Mouse (Mus musculus) embryonic facial prominence, embryonic 10.5 days (tissue): ENCODE measurements around the gene Fut1. TPM values are rescaled to one million over a fixed set of nuclear protein-coding genes. Genes with fewer than 3 reads are reported as not detected.

ENCODE experiments used
- DNase-seq: peaks from one replicate; pipeline ENCODE4 v3.0.0-alpha.2; 2017; ENCODE audit warnings: low spot score
- H3K27ac ChIP-seq: fragments of 300-500 bp; sonication (generic); replicated peaks from 2 replicates; pipeline ENCODE4 v1.5.1; 2016; ENCODE audit warnings: mild to moderate bottlenecking
- H3K27me3 ChIP-seq: fragments of 300-500 bp; sonication (generic); replicated peaks from 2 replicates; pipeline ENCODE4 v1.6.1; 2016; ENCODE audit warnings: low read depth, mild to moderate bottlenecking; ENCODE audit not compliant: poor library complexity, severe bottlenecking
- H3K36me3 ChIP-seq: fragments of 300-500 bp; sonication (generic); replicated peaks from 2 replicates; pipeline ENCODE4 v1.6.1; 2016; ENCODE audit warnings: mild to moderate bottlenecking, moderate library complexity
- H3K4me1 ChIP-seq: fragments of 300-500 bp; sonication (generic); 2 replicates; pipeline ENCODE4 v1.6.1; 2016
- H3K4me3 ChIP-seq: fragments of 300-500 bp; sonication (generic); 2 replicates; pipeline ENCODE4 v1.5.1; 2016; ENCODE audit warnings: mild to moderate bottlenecking, moderate library complexity
- H3K9me3 ChIP-seq: fragments of 300-500 bp; sonication (generic); 2 replicates; pipeline ENCODE4 v1.6.1; 2016; ENCODE audit warnings: mild to moderate bottlenecking
- WGBS: fragments of 180-500 bp; shearing (Covaris S2); methylation state at CpG from one replicate; pipeline ENCODE4 v1.1.7; 2016; 5-methylcytosine and 5-hydroxymethylcytosine counted together
- polyA plus RNA-seq: library from polyadenylated mRNA; unstranded; fragments of >200 nt; fragmentation: Nextera tagmentation; extraction: Ambion mirVana; gene quantifications from 2 replicates; pipeline ENCODE4 v1.2.1, GENCODE M21; 2016

Gene Fut1
- polyA plus RNA-seq, 1 experiment from 2014 or later = 0.07 TPM

DNA sequence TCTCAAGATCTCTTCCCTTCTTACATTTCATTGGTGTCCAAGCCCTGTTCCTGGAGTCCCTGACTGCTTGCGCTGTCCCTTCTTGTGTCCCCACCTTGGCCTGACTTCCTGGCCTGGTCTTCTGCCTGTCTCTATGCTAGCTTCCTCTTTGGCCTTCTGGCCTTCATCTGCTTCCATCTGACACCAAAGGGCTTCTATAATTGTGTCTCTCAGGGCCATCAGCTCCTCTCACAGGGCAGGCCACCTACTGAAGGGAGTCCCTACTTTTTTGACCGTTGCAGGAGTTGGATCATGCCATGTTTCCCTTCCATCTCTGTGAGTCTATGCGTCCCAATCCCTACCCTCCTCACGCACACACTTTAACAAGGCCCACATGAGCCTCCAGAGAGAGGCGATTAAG is 27.2 kb upstream of the Fut1 start:
- H3K27ac ChIP-seq = no peak overlapping the region

DNA sequence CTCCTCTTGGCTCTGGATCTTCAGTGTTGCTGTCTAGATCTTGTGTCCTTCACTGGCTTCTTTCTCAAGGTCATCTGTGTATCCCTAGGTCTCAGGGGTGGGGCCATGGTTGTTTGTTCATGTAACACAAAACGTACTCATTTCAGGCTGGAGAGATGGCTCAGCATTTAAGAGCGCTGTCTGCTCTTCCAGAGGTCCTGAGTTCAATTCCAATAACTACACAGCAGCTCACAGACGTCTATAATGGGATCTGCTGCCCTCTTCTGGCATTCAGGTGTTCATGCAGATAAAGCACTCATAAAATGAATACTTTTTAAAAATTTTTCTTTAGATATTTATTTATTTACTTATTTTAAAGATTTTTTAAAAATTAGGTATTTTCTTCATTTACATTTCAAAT is 26.2 kb upstream of the Fut1 start:
- DNase-seq = no peak
- H3K4me3 ChIP-seq = no peak overlapping the region
- H3K27ac ChIP-seq = no peak overlapping the region
- peaks cover 11% of the 10 kb centered on the region; the same call in 1 of the 2 replicates for H3K4me1 ChIP-seq
- H3K9me3 ChIP-seq = no peaks in the 10 kb centered on the region
- no peaks in the 10 kb centered on the region for H3K27me3 ChIP-seq
- 65% methylated on average over 3 of the region's 3 CpGs for WGBS
- peaks cover 25% of the 10 kb centered on the region for H3K36me3 ChIP-seq

More for the DNA sequence above, 27.2 kb upstream of the Fut1 start:
- Histone ChIP-seq H3K27me3 (no peaks in the 10 kb centered on the region), H3K4me1 (peaks cover 11% of the 10 kb centered on the region; the same call in 1 of the 2 replicates), H3K9me3 (no peaks in the 10 kb centered on the region), H3K36me3 (peaks cover 35% of the 10 kb centered on the region), H3K4me3 (no peak overlapping the region)
- no peak for DNase-seq
- WGBS = 92% methylated on average over 5 of the region's 5 CpGs

DNA sequence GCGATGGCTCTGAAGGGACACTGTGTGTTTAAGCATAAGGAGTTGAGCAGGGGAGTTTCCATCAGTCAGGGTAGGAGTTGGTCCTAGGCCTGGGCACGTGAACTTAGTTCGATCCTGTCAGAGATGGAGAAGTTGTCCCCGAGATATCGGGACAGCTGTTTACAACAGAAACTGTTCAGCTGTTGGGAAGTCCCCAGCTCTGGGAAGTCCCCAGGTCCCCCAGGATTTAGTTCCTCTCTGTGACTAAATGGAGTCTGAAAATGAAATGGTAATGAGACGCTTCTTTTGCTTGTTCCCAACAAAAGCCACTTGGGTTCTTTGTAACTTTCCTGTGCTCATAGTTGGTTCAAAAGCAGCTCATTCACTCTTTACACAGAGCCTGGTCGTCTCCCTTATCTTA is 25.2 kb upstream of the Fut1 start:
- Histone ChIP-seq H3K4me1 (peaks cover 11% of the 10 kb centered on the region; the same call in 1 of the 2 replicates), H3K36me3 (peaks cover 15% of the 10 kb centered on the region), H3K27me3 (no peaks in the 10 kb centered on the region), H3K9me3 (no peaks in the 10 kb centered on the region), H3K27ac (no peak overlapping the region), H3K4me3 (no peak overlapping the region)
- DNase-seq = no peak
- WGBS = 84% methylated on average over 7 of the region's 7 CpGs

DNA sequence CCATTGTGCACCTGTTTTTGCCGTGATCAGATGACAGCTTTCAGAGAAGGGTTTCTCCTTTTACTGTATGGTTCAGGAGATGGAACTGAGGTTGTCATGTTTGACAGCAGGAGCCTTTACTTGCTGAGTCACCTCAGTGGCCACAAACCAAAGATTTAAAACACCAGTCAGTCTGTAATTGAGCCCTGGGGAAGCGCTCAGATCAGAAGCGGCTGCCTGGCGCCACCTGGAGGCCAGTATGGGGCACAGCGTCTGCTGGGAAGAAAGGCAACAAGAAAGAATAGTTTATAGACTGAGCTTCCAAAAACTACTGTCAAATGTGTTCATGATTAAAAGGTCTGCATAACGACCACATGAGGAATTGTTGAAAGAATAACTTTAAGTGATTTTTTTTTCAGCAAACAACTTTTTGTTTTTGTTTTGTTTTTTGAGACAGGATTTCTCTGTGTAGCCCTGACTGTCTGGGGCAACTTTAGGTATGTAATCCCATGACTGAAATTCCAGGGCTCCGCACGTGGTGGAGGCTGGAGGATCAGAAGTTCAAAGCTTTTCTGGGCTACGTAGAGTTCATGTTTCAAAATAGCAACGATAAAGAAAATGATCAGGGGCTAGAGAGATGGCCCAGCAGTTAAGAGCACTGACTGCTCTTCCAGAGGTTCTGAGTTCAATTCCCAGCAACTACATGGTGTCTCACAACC is 23.8 kb upstream of the Fut1 start:
- Histone ChIP-seq H3K27ac (no peak overlapping the region), H3K27me3 (no peaks in the 10 kb centered on the region), H3K36me3 (peaks cover under 1% of the 10 kb centered on the region), H3K4me1 (peaks cover 11% of the 10 kb centered on the region; the same call in 1 of the 2 replicates), H3K9me3 (no peaks in the 10 kb centered on the region), H3K4me3 (no peak overlapping the region)
- 23% methylated on average over 10 of the region's 10 CpGs for WGBS
- peak; percentile 80 for DNase-seq

- Histone ChIP-seq H3K4me1 (peaks cover 10% of the 10 kb centered on the region), H3K27ac (no peak overlapping the region), H3K36me3 (no peaks in the 10 kb centered on the region), H3K4me3 (no peak overlapping the region), H3K9me3 (no peaks in the 10 kb centered on the region), H3K27me3 (no peaks in the 10 kb centered on the region)
- no peak for DNase-seq
- 81% methylated on average over 4 of the region's 4 CpGs for WGBS
Measured at GRCm38 (mm10) chr7:45595176-45595575, 21.9 kb upstream of the Fut1 start.

DNA sequence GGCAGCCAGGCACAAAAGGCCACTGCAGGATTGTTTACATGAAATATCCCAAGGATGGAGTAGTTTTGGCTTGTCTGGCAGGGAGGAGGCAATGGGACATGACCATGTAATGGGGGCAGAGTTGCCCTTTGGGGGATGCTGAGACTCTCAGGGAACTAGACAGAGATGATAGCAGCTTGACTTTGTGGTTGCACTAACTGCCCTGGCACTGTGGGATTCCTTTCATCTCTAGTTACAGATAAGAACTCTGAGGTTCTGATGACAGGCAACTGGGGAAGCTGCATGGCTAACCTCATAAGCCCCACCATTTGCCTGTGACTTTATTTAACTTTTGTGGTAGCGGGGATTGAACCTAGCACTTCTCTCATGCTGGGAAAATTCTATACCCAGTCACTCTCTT is 21.0 kb upstream of the Fut1 start:
- Histone ChIP-seq H3K27ac (no peak overlapping the region), H3K36me3 (no peaks in the 10 kb centered on the region), H3K27me3 (no peaks in the 10 kb centered on the region), H3K4me3 (no peak overlapping the region), H3K4me1 (peaks cover 10% of the 10 kb centered on the region), H3K9me3 (no peaks in the 10 kb centered on the region)
- WGBS = 87% methylated on average over 1 of the region's 1 CpGs
- no peak for DNase-seq

GRCm38 (mm10) chr7:45597013-45597412 is 20.1 kb upstream of the Fut1 start:
- WGBS = 85% methylated on average over 5 of the region's 5 CpGs
- no peaks in the 10 kb centered on the region for H3K27me3 ChIP-seq
- no peak for DNase-seq
- H3K9me3 ChIP-seq = no peaks in the 10 kb centered on the region
- peaks cover 10% of the 10 kb centered on the region for H3K4me1 ChIP-seq
- no peaks in the 10 kb centered on the region for H3K36me3 ChIP-seq
- H3K27ac ChIP-seq = no peak overlapping the region
- H3K4me3 ChIP-seq = no peak overlapping the region

DNA sequence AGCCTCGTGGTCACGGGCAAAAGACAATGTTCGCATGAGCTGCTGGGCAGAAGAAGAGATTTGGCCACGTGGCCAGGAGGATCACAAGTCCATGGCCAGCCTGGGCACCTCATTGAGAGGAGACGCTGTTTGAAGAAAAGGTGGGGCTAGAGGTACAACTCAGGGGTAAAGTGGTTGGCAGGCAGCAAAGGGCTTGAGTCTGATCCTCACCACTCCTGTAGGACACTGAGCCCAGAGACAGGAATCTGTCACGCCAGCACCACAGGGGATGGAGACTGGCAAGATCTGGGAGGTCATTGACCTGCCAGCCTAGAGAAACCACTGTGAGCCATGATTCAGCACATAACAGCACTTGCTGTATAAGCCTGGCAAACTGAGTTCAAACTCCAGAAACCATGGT is 19.6 kb upstream of the Fut1 start:
- no peak for DNase-seq
- Histone ChIP-seq H3K36me3 (no peaks in the 10 kb centered on the region), H3K27ac (no peak overlapping the region), H3K4me1 (peaks cover 10% of the 10 kb centered on the region), H3K27me3 (no peaks in the 10 kb centered on the region), H3K4me3 (no peak overlapping the region), H3K9me3 (no peaks in the 10 kb centered on the region)
- 93% methylated on average over 6 of the region's 6 CpGs for WGBS

GRCm38 (mm10) chr7:45598960-45599879 is 17.9 kb upstream of the Fut1 start:
- H3K4me1 ChIP-seq = peaks cover 10% of the 10 kb centered on the region
- DNase-seq = no peak
- no peaks in the 10 kb centered on the region for H3K9me3 ChIP-seq
- H3K4me3 ChIP-seq = no peak overlapping the region
- no peak overlapping the region for H3K27ac ChIP-seq
- 42% methylated on average over 18 of the region's 18 CpGs for WGBS
- no peaks in the 10 kb centered on the region for H3K27me3 ChIP-seq
- no peaks in the 10 kb centered on the region for H3K36me3 ChIP-seq

DNA sequence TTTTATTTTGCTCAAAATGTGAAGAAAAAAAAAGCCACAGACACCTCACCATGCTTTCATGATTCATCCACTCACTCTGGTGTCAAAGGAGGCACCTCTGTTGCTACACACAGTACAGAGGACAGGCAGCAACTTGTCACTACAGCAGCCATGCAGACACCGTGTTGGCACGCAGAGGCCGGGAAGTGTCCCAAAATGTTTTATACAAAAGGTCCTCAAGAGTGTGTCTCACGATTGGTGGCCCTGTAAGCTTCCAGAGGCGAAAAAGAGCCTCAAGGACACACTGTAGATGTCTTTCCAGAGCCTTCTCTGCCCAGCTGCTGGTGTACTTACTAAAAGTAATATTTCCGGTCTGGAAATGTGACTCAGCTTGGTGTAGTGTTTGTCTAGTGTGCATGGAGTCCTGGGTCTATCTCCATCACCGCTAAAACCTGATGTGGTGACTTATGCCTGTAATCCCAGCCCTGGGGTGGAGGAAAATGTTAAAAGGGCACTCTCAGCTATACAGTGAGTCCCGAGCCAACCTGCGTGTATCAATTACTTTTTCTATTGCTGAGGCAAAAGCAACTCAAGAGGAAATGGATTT is 11.3 kb upstream of the Fut1 start:
- no peak for DNase-seq
- no peak overlapping the region for H3K4me3 ChIP-seq
- no peak overlapping the region for H3K27ac ChIP-seq
- WGBS = 83% methylated on average over 9 of the region's 9 CpGs
- H3K36me3 ChIP-seq = no peaks in the 10 kb centered on the region
- H3K27me3 ChIP-seq = no peaks in the 10 kb centered on the region
- H3K9me3 ChIP-seq = no peaks in the 10 kb centered on the region
- no peaks in the 10 kb centered on the region for H3K4me1 ChIP-seq

DNA sequence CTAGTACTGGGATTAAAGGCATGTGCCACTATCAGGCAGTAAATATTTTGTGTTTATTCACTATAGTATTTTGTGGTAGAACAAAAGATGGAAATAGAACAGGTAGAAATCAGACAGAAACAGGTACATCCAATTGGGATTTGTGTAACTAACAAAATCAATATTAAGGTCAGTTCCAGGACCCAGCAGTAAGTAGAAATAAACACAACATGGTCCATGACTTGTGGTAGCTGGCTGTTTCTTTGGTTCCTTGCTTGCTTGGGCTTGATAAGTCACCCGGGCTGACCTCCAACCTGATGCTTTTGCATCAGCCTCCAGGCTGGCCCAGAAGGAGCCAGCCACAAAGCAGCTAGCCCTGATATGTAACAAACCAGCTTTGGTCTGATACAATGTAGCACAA is 7.6 kb upstream of the Fut1 start:
- no peak for DNase-seq
- Histone ChIP-seq H3K27ac (no peak overlapping the region), H3K4me1 (no peaks in the 10 kb centered on the region), H3K4me3 (no peak overlapping the region), H3K27me3 (peaks cover 5% of the 10 kb centered on the region; the same call in 1 of the 2 replicates), H3K36me3 (no peaks in the 10 kb centered on the region), H3K9me3 (no peaks in the 10 kb centered on the region)
- WGBS = 83% methylated on average over 1 of the region's 1 CpGs

GRCm38 (mm10) chr7:45616277-45616676 is 812 bp upstream of the Fut1 start:
- DNase-seq = no peak
- Histone ChIP-seq H3K4me1 (peaks cover 21% of the 10 kb centered on the region), H3K4me3 (no peak overlapping the region), H3K36me3 (no peaks in the 10 kb centered on the region), H3K9me3 (no peaks in the 10 kb centered on the region), H3K27ac (no peak overlapping the region), H3K27me3 (peaks cover 66% of the 10 kb centered on the region)
- 13% methylated on average over 6 of the region's 6 CpGs for WGBS
